Mouse (Mus musculus): ENCODE data around the gene Epha1. TPM values are rescaled to one million over a fixed set of nuclear protein-coding genes. Genes with fewer than 3 reads are reported as not detected.

The Epha1 gene
- polyA plus RNA-seq, 1 experiment, result 20.6 TPM

DNA sequence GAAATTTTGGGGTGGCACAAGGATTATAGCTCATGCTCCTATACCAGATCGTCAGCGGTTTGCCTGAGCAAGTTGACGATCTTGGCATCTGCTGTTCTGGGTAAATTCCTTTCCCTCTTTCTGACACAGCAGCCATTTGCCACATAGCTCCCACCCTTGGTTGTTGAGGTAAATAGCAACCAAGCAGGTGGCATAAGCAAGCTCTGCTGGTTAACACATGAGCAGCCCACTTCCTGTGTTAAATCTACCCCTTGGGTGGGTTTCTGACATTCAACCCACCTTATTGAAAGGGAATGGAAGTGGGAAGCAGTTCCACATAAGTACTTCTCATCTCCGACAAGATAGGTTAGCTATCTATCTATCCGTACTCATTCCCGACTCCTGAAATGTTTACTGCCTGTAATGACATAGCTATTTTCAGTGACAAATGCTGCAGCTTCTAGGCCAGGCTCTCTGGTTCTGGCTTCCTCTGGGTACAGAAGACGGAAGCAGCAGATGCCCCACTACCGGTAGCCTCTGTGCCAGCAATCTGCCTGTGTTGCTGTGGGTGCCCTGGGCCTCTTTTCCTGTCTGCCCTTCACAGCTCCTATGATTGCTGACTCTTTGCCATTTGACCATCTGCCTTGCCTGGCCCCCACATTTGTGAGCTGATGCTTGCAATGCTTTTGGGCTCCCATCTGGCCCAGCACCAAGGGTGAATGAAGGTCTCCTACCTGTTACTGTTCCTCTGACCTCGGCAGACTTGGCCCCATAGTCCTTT lies 29.5 kb downstream of the Epha1 start:
- Histone ChIP-seq H3K4me1 (ENCODE audit: control insufficient read depth, insufficient read depth, low read length) (no peaks in the 10 kb centered on the region), H3K27me3 (ENCODE audit: control insufficient read depth, insufficient read depth, low read length, poor library complexity, severe bottlenecking) (no peaks in the 10 kb centered on the region)
- TF ChIP-seq POLR2A (IDR thresholded peaks at IDR 0.05; ENCODE audit: insufficient read depth, low read length) (no peak), EP300 (IDR thresholded peaks at IDR 0.05; ENCODE audit: insufficient read depth, low read depth, low read length) (no peak), CTCF (IDR thresholded peaks at IDR 0.05; ENCODE audit: low read depth, low read length) (no peak)

DNA sequence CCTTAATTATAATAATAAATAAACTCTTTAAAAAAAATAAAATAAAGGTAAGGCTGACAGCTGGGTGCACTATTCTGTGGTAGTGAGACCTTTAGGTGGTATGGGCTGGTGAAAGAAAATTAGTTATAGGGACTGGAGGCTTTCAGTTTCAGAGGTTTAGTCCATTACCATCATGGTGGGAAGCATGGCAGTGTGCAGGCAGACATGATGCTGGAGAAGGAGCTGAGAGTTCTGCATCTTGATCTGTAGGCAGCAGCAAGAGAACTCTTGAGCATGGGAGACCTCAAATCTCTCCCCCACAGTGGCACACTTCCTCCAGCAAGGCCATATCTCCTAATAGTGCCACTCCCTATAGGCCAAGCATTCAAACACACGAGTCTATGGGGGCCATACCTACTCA lies 30.9 kb downstream of the Epha1 start:
- Histone ChIP-seq H3K27me3 (ENCODE audit: control insufficient read depth, insufficient read depth, low read length, poor library complexity, severe bottlenecking) (no peaks in the 10 kb centered on the region), H3K4me3 (ENCODE audit: low read depth, low read length) (no peak overlapping the region), H3K36me3 (ENCODE audit: control insufficient read depth, insufficient read depth, low read length, poor library complexity, severe bottlenecking) (no peaks in the 10 kb centered on the region), H3K27ac (ENCODE audit: insufficient read depth, low read length) (no peak overlapping the region), H3K9me3 (replicated peaks; ENCODE audit: control insufficient read depth, insufficient read depth, low read length, poor library complexity, severe bottlenecking) (no peaks in the 10 kb centered on the region), H3K4me1 (ENCODE audit: control insufficient read depth, insufficient read depth, low read length) (no peaks in the 10 kb centered on the region), H3K9ac (ENCODE audit: low read depth, poor library complexity, severe bottlenecking) (no peak overlapping the region)
- TF ChIP-seq CTCF (IDR thresholded peaks at IDR 0.05; ENCODE audit: low read depth, low read length) (no peak), EP300 (IDR thresholded peaks at IDR 0.05; ENCODE audit: insufficient read depth, low read depth, low read length) (no peak), POLR2A (IDR thresholded peaks at IDR 0.05; ENCODE audit: insufficient read depth, low read length) (no peak)

More for the DNA sequence above, 29.5 kb downstream of the Epha1 start:
- Histone ChIP-seq H3K4me3 (ENCODE audit: low read depth, low read length) (no peak overlapping the region), H3K36me3 (ENCODE audit: control insufficient read depth, insufficient read depth, low read length, poor library complexity, severe bottlenecking) (no peaks in the 10 kb centered on the region), H3K27ac (ENCODE audit: insufficient read depth, low read length) (no peak overlapping the region), H3K9ac (ENCODE audit: low read depth, poor library complexity, severe bottlenecking) (no peak overlapping the region), H3K9me3 (replicated peaks; ENCODE audit: control insufficient read depth, insufficient read depth, low read length, poor library complexity, severe bottlenecking) (no peaks in the 10 kb centered on the region)

DNA sequence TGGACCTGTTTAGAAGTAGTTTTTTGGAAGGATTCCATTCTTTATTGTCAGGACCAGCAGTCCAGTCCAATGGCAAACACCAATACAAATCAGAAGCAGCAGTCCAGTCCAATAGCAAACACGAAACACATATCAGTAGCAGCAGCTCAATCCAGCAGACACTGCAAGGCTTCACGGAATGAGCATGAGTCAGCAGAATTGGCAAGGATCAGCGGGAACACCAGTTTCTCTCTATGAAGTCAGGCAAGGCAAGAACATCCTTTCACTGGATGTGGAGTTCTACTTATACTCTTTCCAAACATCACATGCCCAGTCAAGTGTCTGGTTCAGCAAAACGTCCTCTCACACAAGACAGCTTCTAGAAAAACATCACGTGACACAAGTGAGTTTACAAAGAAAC lies 33.1 kb downstream of the Epha1 start:
- H3K27me3 ChIP-seq (ENCODE audit: control insufficient read depth, insufficient read depth, low read length, poor library complexity, severe bottlenecking), result no peaks in the 10 kb centered on the region
- H3K9ac ChIP-seq (ENCODE audit: low read depth, poor library complexity, severe bottlenecking), result no peak overlapping the region
- H3K27ac ChIP-seq (ENCODE audit: insufficient read depth, low read length), result no peak overlapping the region
- H3K9me3 ChIP-seq (replicated peaks; ENCODE audit: control insufficient read depth, insufficient read depth, low read length, poor library complexity, severe bottlenecking), result no peaks in the 10 kb centered on the region
- no peaks in the 10 kb centered on the region for H3K36me3 ChIP-seq (ENCODE audit: control insufficient read depth, insufficient read depth, low read length, poor library complexity, severe bottlenecking)
- TF ChIP-seq CTCF (IDR thresholded peaks at IDR 0.05; ENCODE audit: low read depth, low read length) (no peak), POLR2A (IDR thresholded peaks at IDR 0.05; ENCODE audit: insufficient read depth, low read length) (no peak), EP300 (IDR thresholded peaks at IDR 0.05; ENCODE audit: insufficient read depth, low read depth, low read length) (no peak)
- H3K4me3 ChIP-seq (ENCODE audit: low read depth, low read length), result no peak overlapping the region
- H3K4me1 ChIP-seq (ENCODE audit: control insufficient read depth, insufficient read depth, low read length), result no peaks in the 10 kb centered on the region

DNA sequence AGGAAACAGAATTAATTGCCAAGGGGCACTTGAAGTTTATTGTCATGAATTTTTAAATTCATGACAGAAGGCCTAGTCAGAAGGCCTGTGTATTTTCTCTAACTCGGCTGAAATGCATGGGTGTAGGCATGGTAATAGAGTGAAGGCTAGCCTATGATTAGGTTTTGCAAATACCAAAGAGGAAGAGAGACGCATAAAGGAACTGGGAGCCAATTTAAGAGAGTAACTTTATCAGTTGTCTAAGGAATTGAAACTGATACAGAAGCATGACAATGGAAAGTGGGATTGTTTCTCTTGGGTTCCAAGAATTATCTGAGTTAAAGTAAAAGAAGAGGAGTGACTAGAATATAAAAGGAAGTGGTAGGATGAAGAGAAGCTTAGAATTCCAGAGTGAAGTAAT lies 33.9 kb downstream of the Epha1 start:
- no peaks in the 10 kb centered on the region for H3K4me1 ChIP-seq (ENCODE audit: control insufficient read depth, insufficient read depth, low read length)
- H3K9me3 ChIP-seq (replicated peaks; ENCODE audit: control insufficient read depth, insufficient read depth, low read length, poor library complexity, severe bottlenecking), result no peaks in the 10 kb centered on the region
- no peak overlapping the region for H3K9ac ChIP-seq (ENCODE audit: low read depth, poor library complexity, severe bottlenecking)
- H3K27ac ChIP-seq (ENCODE audit: insufficient read depth, low read length), result no peak overlapping the region
- H3K27me3 ChIP-seq (ENCODE audit: control insufficient read depth, insufficient read depth, low read length, poor library complexity, severe bottlenecking), result no peaks in the 10 kb centered on the region
- no peaks in the 10 kb centered on the region for H3K36me3 ChIP-seq (ENCODE audit: control insufficient read depth, insufficient read depth, low read length, poor library complexity, severe bottlenecking)
- no peak overlapping the region for H3K4me3 ChIP-seq (ENCODE audit: low read depth, low read length)
- TF ChIP-seq POLR2A (IDR thresholded peaks at IDR 0.05; ENCODE audit: insufficient read depth, low read length), result no peak
- TF ChIP-seq CTCF (IDR thresholded peaks at IDR 0.05; ENCODE audit: low read depth, low read length), result no peak
- TF ChIP-seq EP300 (IDR thresholded peaks at IDR 0.05; ENCODE audit: insufficient read depth, low read depth, low read length), result no peak

DNA sequence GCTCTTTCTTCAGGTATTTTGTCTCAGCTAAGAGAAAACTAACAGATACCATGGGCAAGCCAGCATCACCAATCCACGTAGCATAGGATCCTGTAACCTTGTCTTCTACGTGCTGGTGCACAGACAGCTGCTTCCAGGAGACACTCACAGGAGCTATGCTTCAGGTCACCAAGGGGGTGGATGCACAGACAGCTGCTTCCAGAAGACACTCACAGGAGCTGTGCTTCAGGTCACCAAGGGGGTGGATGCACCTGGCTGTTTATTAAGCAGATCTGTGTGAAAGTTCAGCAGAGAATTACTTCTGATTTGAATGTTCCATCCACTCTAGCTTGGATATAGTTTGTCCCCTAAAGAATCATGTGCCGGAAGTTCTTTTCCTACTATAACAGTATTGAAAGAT lies 42.1 kb downstream of the Epha1 start:
- Histone ChIP-seq H3K36me3 (ENCODE audit: control insufficient read depth, insufficient read depth, low read length, poor library complexity, severe bottlenecking) (no peaks in the 10 kb centered on the region), H3K27me3 (ENCODE audit: control insufficient read depth, insufficient read depth, low read length, poor library complexity, severe bottlenecking) (no peaks in the 10 kb centered on the region), H3K4me3 (ENCODE audit: low read depth, low read length) (no peak overlapping the region), H3K9me3 (replicated peaks; ENCODE audit: control insufficient read depth, insufficient read depth, low read length, poor library complexity, severe bottlenecking) (no peaks in the 10 kb centered on the region), H3K9ac (ENCODE audit: low read depth, poor library complexity, severe bottlenecking) (no peak overlapping the region), H3K27ac (ENCODE audit: insufficient read depth, low read length) (no peak overlapping the region), H3K4me1 (ENCODE audit: control insufficient read depth, insufficient read depth, low read length) (no peaks in the 10 kb centered on the region)
- TF ChIP-seq EP300 (IDR thresholded peaks at IDR 0.05; ENCODE audit: insufficient read depth, low read depth, low read length) (no peak), CTCF (IDR thresholded peaks at IDR 0.05; ENCODE audit: low read depth, low read length) (no peak), POLR2A (IDR thresholded peaks at IDR 0.05; ENCODE audit: insufficient read depth, low read length) (no peak)

DNA sequence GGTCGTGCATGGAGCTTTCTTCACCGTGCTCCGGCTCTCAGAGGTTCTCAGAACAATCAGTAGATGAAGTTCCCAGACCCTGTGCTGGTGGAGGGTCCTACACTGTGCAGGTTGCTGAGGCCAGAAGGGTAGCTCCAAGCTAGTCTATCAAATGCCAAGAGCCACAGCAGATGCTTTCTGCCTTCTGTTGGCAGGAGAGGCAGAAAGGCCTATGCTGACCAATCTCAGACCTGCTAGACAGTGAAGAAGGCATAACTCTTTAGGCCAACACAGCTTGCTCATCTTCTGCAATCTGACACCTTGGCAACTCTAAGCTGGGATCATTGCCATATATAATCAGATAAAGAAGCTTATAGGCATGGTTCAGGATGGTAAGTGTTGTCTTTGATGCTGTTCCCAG lies 42.9 kb downstream of the Epha1 start:
- Histone ChIP-seq H3K27ac (ENCODE audit: insufficient read depth, low read length) (no peak overlapping the region), H3K36me3 (ENCODE audit: control insufficient read depth, insufficient read depth, low read length, poor library complexity, severe bottlenecking) (no peaks in the 10 kb centered on the region), H3K4me1 (ENCODE audit: control insufficient read depth, insufficient read depth, low read length) (no peaks in the 10 kb centered on the region), H3K4me3 (ENCODE audit: low read depth, low read length) (no peak overlapping the region), H3K9me3 (replicated peaks; ENCODE audit: control insufficient read depth, insufficient read depth, low read length, poor library complexity, severe bottlenecking) (no peaks in the 10 kb centered on the region), H3K9ac (ENCODE audit: low read depth, poor library complexity, severe bottlenecking) (no peak overlapping the region), H3K27me3 (ENCODE audit: control insufficient read depth, insufficient read depth, low read length, poor library complexity, severe bottlenecking) (no peaks in the 10 kb centered on the region)
- TF ChIP-seq EP300 (IDR thresholded peaks at IDR 0.05; ENCODE audit: insufficient read depth, low read depth, low read length) (no peak), CTCF (IDR thresholded peaks at IDR 0.05; ENCODE audit: low read depth, low read length) (no peak), POLR2A (IDR thresholded peaks at IDR 0.05; ENCODE audit: insufficient read depth, low read length) (no peak)

Measured in ES-Bruce4 (cell line).